Mouse (Mus musculus): ENCODE data around the gene Eml3.

GRCm38 (mm10) chr19:8920836-8921291 is 8.5 kb upstream of the Eml3 start:
- no peak for TF ChIP-seq POLR2A (IDR thresholded peaks at IDR 0.05; ENCODE audit: insufficient read length, low read depth)
- no peak for TF ChIP-seq E2F4 (IDR thresholded peaks at IDR 0.05; ENCODE audit: insufficient read depth)
- TF ChIP-seq TCF3 (IDR thresholded peaks at IDR 0.05; ENCODE audit: insufficient read length, low read depth), result no peak
- no peak for TF ChIP-seq MYOG (IDR thresholded peaks at IDR 0.05; ENCODE audit: control insufficient read depth in 1 of 3, insufficient read depth in 1 of 3, insufficient read length in 2 of 3, low read depth in 2 of 3)
- no peak for TF ChIP-seq SRF (IDR thresholded peaks at IDR 0.05; ENCODE audit: control insufficient read depth, insufficient read length, low read depth)
- no peak for TF ChIP-seq CEBPB (IDR thresholded peaks at IDR 0.05; ENCODE audit: insufficient read depth, poor library complexity, severe bottlenecking)
- TF ChIP-seq TCF12 (IDR thresholded peaks at IDR 0.05; ENCODE audit: insufficient read depth, poor library complexity, severe bottlenecking), result no peak
- TF ChIP-seq POLR2AphosphoS2 (IDR thresholded peaks at IDR 0.05; ENCODE audit: insufficient read length, low read depth), result no peak
